Mouse (Mus musculus) urinary bladder, adult 2 months (tissue): ENCODE data around the gene Tnrc18. TPM values are rescaled to one million over a fixed set of nuclear protein-coding genes. Genes with fewer than 3 reads are reported as not detected.

Experiments
- DNase-seq: peaks from one replicate; pipeline ENCODE4 v3.0.0; 2022; ENCODE audit warnings: low spot score
- polyA plus RNA-seq: library from polyadenylated mRNA; depleted of rRNA; stranded (reverse); fragments of >200 nt; gene quantifications from 2 replicates; pipeline ENCODE4 v1.2.3, GENCODE M21; 2012; rRNA removed

Tnrc18 gene
- polyA plus RNA-seq, 1 experiment: 21.4 TPM

DNA sequence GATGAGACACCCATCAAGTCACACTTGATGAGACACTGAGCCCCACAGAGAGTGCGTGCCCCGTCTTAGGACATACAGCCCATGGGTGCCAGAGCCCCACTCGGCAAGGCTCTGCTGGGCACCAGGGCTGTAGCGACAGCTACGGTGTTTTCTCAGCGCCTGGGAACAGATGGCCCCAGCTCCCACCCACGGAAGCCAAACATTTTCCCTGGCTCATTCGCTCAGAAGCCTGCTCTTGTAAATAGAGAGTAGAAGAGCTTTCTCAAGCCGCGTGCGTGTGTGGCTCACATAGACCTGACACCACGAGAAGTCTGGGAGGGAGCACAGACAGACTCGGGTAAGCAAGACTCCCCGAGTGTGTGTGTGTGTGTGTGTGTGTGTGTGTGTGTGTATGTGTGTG, 125.2 kb downstream of the Tnrc18 start, which contains the start of gene Slc29a4:
Gene Slc29a4 (plus strand): TSS at position 265 of the 400 bp plus-strand sequence.
- no peak for DNase-seq

DNA sequence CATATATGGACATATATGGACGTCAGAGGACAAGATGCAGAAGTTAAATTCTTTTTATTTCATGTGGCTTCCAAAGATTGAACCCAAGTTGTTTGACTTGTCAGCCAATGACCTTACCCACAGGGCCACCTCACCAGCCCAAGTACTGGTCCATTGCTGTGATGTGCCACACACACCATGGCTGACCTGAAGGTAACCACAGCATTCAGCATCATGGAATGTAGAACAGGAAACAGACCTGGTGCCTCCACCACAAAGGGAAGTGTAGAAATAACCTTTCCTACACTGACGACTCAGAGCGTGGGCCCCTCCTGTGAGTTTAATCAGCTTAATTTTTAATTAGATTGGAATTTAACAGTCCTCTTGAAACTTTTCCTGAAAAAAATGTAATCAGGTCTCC, 127.1 kb downstream of the Tnrc18 start:
- no peak for DNase-seq

DNA sequence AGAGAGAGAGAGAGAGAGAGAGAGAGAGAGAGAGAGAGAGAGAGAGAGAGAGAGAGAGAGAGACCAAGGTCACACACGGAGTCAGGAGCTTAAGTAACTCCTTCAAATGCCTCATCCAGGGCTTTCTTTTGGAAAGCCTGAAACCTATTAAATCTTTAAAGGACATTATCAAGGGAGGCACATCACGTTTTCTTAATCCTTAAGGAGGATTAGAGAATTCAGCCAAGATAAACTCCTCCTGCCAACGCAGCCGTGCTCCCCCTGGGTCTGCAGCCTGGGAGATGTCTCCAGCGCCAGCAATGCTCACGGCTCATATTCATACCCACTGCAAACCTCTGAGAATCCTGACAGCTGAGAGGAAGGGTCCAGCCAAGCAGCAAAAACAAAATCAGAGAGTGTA, 128.6 kb downstream of the Tnrc18 start:
- no peak for DNase-seq

DNA sequence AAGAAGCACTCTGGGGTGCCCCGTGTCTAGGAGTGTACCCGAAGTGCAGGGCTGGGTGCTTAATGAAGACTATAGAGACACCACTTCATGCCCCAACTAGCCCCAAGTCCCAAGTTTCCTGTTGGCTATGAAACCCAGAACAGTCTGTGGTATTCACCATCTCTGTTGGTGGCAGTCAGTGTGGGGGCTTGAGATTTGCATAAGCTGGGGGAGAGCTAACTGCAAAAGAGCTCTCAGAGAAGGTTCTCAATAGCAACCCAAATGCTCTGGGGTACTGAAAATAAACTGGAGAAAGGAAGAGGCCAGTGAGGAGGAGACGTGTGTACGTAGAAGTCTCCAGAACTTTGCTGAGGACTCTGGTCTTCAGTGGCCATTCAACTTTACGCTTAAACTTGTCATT, 134.9 kb downstream of the Tnrc18 start:
- no peak for DNase-seq

DNA sequence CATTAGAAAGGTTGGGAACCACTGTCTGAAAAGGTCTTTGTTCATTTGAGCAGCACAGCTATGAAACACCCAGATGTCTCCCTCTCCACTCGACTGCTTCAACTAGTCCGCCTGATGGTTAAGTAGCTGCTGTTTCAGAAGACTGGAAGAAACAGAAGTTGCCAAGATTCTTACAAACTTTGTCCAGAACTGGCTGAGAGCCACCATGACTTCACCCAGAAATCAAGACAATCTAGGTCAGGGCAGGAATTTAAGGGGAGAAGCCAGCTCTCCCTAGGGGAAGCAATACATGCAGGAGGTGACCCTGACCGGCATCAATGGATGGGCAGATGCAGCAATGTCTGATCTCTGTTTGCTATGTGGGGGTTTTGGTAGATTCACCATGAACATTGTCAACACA, 135.6 kb downstream of the Tnrc18 start:
- DNase-seq: peak; percentile 4

DNA sequence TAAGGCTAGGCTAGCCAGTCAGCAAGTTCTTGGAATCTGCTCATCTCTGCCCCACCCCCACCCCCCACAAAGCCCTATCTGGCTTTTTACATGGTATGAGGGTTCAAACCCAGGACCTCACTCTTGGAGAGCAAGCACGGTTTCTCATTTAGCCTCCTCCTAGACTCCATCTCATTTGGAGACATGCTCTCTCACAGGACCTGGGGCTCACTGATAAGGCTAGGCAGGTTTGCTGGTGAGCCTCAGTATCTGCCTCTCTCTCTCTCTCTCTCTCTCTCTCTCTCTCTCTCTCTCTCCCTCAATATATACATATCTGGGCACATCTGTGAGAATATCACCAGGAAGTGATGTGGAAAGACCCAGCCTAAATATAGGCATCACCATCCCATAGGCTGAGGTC, 138.4 kb downstream of the Tnrc18 start:
- DNase-seq: no peak

DNA sequence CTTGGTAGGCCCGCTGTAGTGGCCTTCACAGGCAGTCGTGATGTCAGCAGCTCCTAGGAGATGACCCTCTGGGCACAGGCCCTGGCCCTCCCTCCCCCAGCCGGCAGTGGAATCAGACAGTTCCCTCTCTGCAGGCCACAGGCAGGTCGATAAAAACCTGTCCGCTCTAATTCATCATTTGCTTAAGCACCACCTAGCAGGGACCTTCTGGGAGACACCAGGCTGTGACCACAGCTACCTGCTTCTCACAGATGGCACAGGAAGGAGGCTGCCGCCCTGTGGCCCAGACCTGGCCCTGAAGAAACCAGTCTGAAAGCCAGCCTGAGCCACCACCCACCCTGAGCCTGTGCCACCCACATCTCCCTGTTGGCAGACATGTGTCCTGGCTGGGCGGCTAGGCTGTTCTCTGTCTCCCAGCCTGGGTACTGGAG, 139.3 kb downstream of the Tnrc18 start:
- DNase-seq: no peak

Other genes with a start within 250 kb of the Tnrc18 start
- 0.18 and 0.31 TPM in 2 replicates for gene Mmd2, start 208.9 kb downstream of the Tnrc18 start, polyA plus RNA-seq
- 41.4 and 43.4 TPM in 2 replicates for gene Wipi2, start 190.0 kb downstream of the Tnrc18 start, polyA plus RNA-seq
- 0.26 and 0.68 TPM in 2 replicates for gene Slc29a4, start 125.2 kb downstream of the Tnrc18 start, polyA plus RNA-seq
- 7.0 and 8.4 TPM in 2 replicates for gene Fbxl18, start 77.8 kb upstream of the Tnrc18 start, polyA plus RNA-seq
- 5,740 and 7,458 TPM in 2 replicates for gene Actb, start 89.1 kb upstream of the Tnrc18 start, polyA plus RNA-seq
- gene Fscn1, start 142.7 kb upstream of the Tnrc18 start, polyA plus RNA-seq: 63.4 and 69.0 TPM in 2 replicates